Mouse (Mus musculus) adipocyte (in vitro differentiated cells): ENCODE measurements around the gene Cyp4a10.
"Not testable (repeated sequence)": the region's sequence is repeated elsewhere in the genome, so short reads cannot be mapped to it uniquely, and the experiment has no call there.

Source experiments
- DNase-seq: peaks from one replicate; pipeline ENCODE4 v3.0.0-alpha.2; 2016; ENCODE audit warnings: low spot score

The Cyp4a10 gene

GRCm38 (mm10) chr4:115518000-115518399 is at the start of gene Cyp4a10:
Cyp4a10 (plus strand) TSS chr4:115518264.
- not testable (repeated sequence) for DNase-seq

GRCm38 (mm10) chr4:115473585-115473984 is 44.5 kb upstream of the Cyp4a10 start:
- DNase-seq, result not testable (repeated sequence)

GRCm38 (mm10) chr4:115476051-115476450 is 42.0 kb upstream of the Cyp4a10 start:
- peak; percentile 7 for DNase-seq

- DNase-seq, result no peak
Observed at GRCm38 (mm10) chr4:115481006-115481652, 36.9 kb upstream of the Cyp4a10 start.

GRCm38 (mm10) chr4:115496001-115496400 is 22.1 kb upstream of the Cyp4a10 start, which contains the start of gene Cyp4a14:
Cyp4a14 (minus strand) TSS chr4:115496142.
- DNase-seq, result no peak

- peak; percentile 19 for DNase-seq
Observed at GRCm38 (mm10) chr4:115497466-115497865, 20.6 kb upstream of the Cyp4a10 start.

- peak; percentile 17 for DNase-seq
Observed at GRCm38 (mm10) chr4:115513964-115514363, 4.1 kb upstream of the Cyp4a10 start.

DNA sequence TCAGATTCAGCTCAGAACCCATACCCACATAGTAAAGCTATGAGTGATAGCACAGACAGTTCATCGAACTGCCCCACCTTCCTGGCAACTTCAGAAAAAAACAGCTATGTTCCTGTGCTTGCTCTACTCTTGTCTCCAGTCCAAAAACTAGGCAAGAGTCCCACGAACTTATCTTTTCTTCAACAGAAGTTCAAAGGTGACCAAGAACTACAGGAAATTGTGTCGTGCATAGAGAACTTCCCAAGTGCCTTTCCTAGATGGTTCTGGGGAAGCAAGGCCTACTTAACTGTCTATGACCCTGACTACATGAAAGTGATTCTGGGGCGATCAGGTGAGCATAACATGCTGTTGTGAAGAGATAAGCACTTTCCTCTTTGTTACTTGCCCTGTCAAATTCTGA is 1.4 kb downstream of the Cyp4a10 start:
- DNase-seq, result no peak

DNA sequence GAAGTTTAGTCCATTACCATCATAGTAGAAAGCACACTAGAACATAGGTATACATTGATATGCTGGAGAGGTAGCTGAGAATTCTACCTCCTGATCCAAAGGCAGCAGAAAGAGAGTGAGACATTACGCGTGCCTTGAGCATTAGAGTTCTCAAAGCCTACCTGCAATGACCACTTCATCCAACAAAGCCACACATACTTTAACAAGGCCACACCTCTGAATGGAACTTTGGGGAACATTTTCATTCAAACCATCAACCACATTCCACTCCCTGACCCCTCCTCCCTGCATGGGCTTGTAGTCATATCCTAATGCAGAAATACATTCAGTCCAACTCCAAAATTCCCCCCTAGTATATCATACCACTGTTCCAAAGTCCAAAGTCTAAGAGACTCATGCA is 3.7 kb downstream of the Cyp4a10 start:
- DNase-seq, result no peak

- DNase-seq, result no peak
Observed at GRCm38 (mm10) chr4:115545101-115545500, 27.0 kb downstream of the Cyp4a10 start.

DNA sequence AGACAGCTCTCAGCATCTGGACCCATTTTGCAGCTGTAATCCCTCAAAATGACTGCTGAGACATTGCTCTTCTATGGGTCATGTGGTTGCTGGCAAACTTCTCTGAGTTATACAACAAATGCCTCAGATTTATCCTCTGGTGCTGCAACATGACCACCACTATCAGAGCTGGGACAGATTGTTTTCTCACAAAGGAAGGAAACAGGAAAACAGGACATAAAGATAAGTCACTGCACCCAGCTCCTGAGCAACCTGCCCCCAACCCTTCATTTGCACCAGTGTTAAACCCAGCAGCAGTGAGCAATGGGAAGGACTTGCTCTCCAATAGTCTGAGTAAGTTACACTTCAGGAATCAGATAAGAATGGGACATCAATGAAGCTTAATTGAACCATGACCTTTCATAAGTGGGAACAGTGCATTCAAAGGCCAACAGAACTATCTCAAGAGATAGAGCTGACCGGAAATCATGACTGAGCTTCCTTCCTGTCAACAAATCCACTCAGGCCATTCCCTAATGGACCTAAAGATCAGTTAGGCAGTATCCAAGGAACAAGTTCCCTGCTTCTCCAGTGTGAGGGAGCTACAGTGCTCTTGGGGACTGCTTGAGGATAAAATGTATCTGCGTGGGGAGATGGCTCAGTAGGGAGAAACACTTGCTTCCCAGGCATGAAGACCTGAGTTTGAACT is 28.2 kb downstream of the Cyp4a10 start:
- DNase-seq, result no peak

DNA sequence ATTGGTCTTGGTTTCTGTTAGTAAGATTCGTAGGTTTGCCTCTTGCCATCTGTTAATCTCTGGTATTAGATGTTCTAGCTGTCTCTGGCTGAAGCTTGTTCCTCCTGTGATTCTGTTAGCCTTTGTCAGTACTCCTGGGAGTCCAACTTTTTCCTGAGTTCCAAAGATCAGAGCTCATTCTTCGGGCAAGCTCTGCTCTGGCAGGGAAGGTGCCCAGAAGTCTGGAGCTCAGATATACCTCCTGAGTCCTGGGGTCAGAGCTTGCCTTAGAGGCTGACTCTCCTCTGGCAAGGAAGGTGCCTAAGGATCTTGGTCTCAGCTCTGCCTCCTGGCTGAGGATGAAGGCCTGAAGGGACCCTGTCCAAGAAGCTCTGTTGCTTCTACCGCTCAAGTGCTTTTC is 34.7 kb downstream of the Cyp4a10 start:
- no peak for DNase-seq

- peak; percentile 14 for DNase-seq
Observed at GRCm38 (mm10) chr4:115555513-115555912, 37.4 kb downstream of the Cyp4a10 start.

- no peak for DNase-seq
Observed at GRCm38 (mm10) chr4:115557861-115558561, 39.9 kb downstream of the Cyp4a10 start.

DNA sequence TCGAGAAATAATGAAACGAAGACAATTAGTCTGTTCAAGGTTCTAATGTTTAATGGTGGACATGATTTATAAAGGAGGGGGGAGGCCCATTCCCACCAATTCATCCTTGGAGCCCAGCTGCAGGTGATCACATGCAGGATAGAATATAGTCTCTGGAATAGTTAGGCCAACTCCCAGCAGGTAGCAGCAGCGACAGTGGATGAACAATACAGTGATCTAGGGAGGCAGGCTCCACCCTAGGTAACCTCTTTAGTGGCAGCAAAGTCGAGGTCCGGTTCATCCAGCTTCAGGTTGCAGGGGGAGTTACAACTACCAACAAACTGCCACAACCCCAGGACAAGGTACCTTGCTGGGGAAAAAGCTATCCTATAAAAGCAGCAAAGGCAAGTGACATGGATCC is 43.2 kb downstream of the Cyp4a10 start:
- not testable (repeated sequence) for DNase-seq

DNA sequence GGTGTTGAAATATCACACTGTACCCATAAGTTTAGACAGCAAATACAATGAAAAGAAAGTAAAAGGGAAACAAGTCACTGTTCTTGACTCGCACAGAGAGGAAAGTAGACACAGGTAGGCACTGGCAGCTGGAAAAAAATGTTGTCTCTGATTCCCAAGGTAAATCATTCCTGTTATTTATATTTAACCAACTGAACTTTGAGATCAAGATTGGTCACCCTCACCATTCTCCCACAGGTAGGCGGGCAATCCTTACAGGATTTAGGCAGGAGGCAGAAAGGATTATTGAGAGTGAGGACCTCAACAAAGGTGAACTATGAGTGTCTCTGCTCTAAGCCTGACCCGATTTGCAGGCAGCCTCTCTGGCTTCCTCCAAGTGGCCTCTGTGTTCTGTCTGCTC is 45.3 kb downstream of the Cyp4a10 start, which contains the start of gene Cyp4a31:
TSS of gene Cyp4a31 (plus strand) at position 249 of the 400 bp plus-strand sequence.
- no peak for DNase-seq

- not testable (repeated sequence) for DNase-seq
Observed at GRCm38 (mm10) chr4:115564469-115565225, 46.6 kb downstream of the Cyp4a10 start.

- no peak for DNase-seq
Observed at GRCm38 (mm10) chr4:115575255-115575654, 57.2 kb downstream of the Cyp4a10 start.

DNA sequence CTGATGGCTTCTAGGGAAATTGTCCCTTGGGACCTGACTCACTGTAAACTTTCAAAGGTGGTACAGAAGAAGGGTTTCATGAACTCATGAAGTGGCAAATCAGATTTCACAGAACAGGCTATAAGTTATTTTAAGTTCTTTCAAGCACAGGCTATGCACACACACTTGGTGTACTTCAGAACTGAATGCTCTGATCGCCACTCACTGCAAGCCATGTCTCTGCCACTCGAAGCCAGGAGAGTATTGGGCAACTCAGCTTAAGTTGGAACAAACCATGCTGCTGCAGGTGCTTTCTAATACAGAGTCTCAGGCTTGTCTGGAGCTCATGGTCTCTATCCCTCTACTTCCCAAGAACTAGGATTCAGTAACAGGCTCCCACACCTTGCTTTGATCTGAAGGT is 57.7 kb downstream of the Cyp4a10 start:
- DNase-seq, result no peak

DNA sequence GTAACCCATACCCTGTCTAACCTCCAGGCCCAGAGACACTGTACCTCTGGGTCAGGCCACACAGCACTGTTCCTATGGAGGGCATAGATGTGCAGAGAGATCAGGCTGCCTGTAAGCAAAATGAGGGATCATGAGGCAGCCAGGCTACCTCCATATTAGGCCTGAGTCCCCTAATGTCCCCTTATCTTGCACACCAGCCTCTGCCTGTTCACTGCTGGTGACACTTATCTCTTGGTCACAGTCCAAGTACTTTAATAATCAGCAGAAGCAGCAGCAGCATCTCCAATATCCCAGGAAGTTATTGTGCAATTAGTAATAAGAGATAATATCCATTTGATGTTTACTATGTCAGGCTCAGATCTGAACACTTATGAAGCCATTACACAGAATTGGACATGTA is 65.0 kb downstream of the Cyp4a10 start:
- no peak for DNase-seq
